Mouse (Mus musculus) liver, postnatal 0 days (tissue): ENCODE data around the gene Gm48551.

Experiments
- CTCF ChIP-seq: sonication (generic); IDR thresholded peaks from 2 replicates; pipeline ENCODE4 v1.5.1; 2016; ENCODE audit warnings: antibody characterized with exemption, low read depth
- EP300 ChIP-seq: IDR thresholded peaks from 2 replicates; pipeline ENCODE4 v1.6.1; 2016; ENCODE audit warnings: antibody characterized with exemption, low read depth, mild to moderate bottlenecking

DNA sequence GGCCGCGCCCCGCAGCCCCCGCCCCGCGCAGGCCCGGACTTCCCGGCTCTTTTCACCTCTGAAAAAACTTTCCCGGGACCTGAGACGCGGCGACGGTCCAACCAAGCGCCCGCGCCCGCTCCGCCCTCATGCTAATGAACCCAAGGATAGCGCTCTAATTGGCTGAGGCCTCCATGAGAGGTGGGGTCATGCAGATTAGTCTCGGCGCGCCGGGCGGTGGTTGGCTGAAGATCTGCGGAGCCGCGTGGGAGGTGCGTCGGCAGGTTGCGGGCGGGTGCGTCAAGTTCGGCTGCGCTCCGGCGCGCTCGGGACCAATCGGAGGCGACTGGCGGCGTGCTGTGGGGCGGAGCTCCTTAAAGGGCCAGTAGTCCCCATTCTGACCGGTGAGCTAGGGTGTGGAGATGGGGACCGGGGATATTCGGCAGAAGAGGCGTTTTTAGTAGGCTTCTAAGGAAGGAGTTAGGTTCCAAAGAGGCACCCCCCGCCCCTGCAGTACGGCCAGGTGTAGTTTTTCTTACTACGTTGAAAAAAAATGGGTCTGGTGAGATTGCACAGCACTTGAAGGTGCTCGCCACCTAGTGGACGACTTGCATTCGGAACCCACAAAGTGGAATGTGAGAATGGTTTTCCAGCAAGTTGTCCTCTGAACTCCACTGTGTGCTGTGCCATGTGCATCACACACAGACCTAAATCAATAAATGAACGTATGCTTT is 33.8 kb upstream of the Gm48551 start, which contains the start of gene Hmg20b:
- peak; percentile 95 for TF ChIP-seq CTCF
- TF ChIP-seq EP300: peak; percentile 11; the same call in 1 of the 2 replicates
